Mouse (Mus musculus) kidney, embryonic 14.5 days (tissue): ENCODE results near the gene Gm49721. TPM values are rescaled to one million over a fixed set of nuclear protein-coding genes. Genes with fewer than 3 reads are reported as not detected.
"Not testable (repeated sequence)": the region's sequence is repeated elsewhere in the genome, so short reads cannot be mapped to it uniquely, and the experiment has no call there.

Source experiments
- ATAC-seq: fragments of 200-750 bp; cut with Nextera tagmentation; 2 replicates; pipeline ENCODE4 v1.8.0; 2017; ENCODE audit warnings: moderate number of reproducible peaks, mild to moderate bottlenecking, moderate TSS enrichment, moderate library complexity; ENCODE audit not compliant: low FRiP score, low TSS enrichment
- H3K27ac ChIP-seq: fragments of 300-500 bp; sonication (generic); 2 replicates; pipeline ENCODE4 v1.5.1; 2014; ENCODE audit warnings: low read depth, mild to moderate bottlenecking, low read length, moderate library complexity, mixed read lengths
- H3K27me3 ChIP-seq: fragments of 300-500 bp; sonication (generic); 2 replicates; pipeline ENCODE4 v1.6.1; 2014; ENCODE audit warnings: mild to moderate bottlenecking, low read length; ENCODE audit not compliant: control insufficient read depth, insufficient read depth
- H3K36me3 ChIP-seq: fragments of 300-500 bp; sonication (generic); 2 replicates; pipeline ENCODE4 v1.6.1; 2014; ENCODE audit warnings: low read length, mixed read lengths; ENCODE audit not compliant: control insufficient read depth, insufficient read depth
- H3K4me1 ChIP-seq: fragments of 300-500 bp; sonication (generic); 2 replicates; pipeline ENCODE4 v1.6.1; 2014; ENCODE audit warnings: low read length, mixed read lengths; ENCODE audit not compliant: control insufficient read depth, insufficient read depth
- H3K4me2 ChIP-seq: fragments of 300-500 bp; sonication (generic); replicated peaks from 2 replicates; pipeline ENCODE4 v1.6.1; 2014; ENCODE audit warnings: low read depth, mild to moderate bottlenecking, low read length
- H3K4me3 ChIP-seq: fragments of 300-500 bp; sonication (generic); 2 replicates; pipeline ENCODE4 v1.5.1; 2014; ENCODE audit warnings: mild to moderate bottlenecking, low read length
- H3K9ac ChIP-seq: fragments of 300-500 bp; sonication (generic); 2 replicates; pipeline ENCODE4 v1.6.1; 2014; ENCODE audit warnings: low read depth, mild to moderate bottlenecking, low read length, moderate library complexity
- H3K9me3 ChIP-seq: fragments of 300-500 bp; sonication (generic); 2 replicates; pipeline ENCODE4 v1.6.1; 2016; ENCODE audit warnings: low read length; ENCODE audit not compliant: control insufficient read depth
- WGBS: fragments of 180-500 bp; shearing (Covaris S2); extraction: QIAGEN DNeasy Blood & Tissue Kit; methylation state at CpG from one replicate; pipeline ENCODE4 v1.1.7; 2014; 5-methylcytosine and 5-hydroxymethylcytosine counted together
- polyA plus RNA-seq: library from polyadenylated mRNA; unstranded; fragments of >200 nt; fragmentation: Nextera tagmentation; extraction: Ambion mirVana; gene quantifications from 2 replicates; pipeline ENCODE4 v1.2.1, GENCODE M21; 2014

Gene Gm49721
- polyA plus RNA-seq, 1 experiment from 2014 or later = not detected

GRCm38 (mm10) chr17:7003392-7003791 lies 24.7 kb downstream of the Gm49721 start:
- not testable (repeated sequence) for H3K9ac ChIP-seq, H3K9me3 ChIP-seq, H3K4me1 ChIP-seq, ATAC-seq, H3K27me3 ChIP-seq, H3K4me2 ChIP-seq, H3K36me3 ChIP-seq, H3K4me3 ChIP-seq, H3K27ac ChIP-seq
- WGBS = no CpG with 5 or more reads among the region's 3 CpGs

GRCm38 (mm10) chr17:7005646-7006045 lies 26.9 kb downstream of the Gm49721 start:
- WGBS = 66% methylated on average over 3 of the region's 4 CpGs
- not testable (repeated sequence) for H3K4me2 ChIP-seq, ATAC-seq, H3K9me3 ChIP-seq, H3K27me3 ChIP-seq, H3K4me1 ChIP-seq, H3K27ac ChIP-seq, H3K36me3 ChIP-seq, H3K4me3 ChIP-seq, H3K9ac ChIP-seq

- not testable (repeated sequence) for H3K4me2 ChIP-seq, H3K36me3 ChIP-seq, H3K27ac ChIP-seq, H3K4me3 ChIP-seq, H3K9ac ChIP-seq, H3K9me3 ChIP-seq, ATAC-seq, H3K4me1 ChIP-seq, H3K27me3 ChIP-seq
These were observed 30.2 kb downstream of the Gm49721 start for GRCm38 (mm10) chr17:7008885-7009284.

GRCm38 (mm10) chr17:7009440-7009839 lies 30.7 kb downstream of the Gm49721 start:
- H3K4me1 ChIP-seq, H3K36me3 ChIP-seq, H3K9ac ChIP-seq, ATAC-seq, H3K4me3 ChIP-seq, H3K27ac ChIP-seq, H3K9me3 ChIP-seq, H3K4me2 ChIP-seq, H3K27me3 ChIP-seq: not testable (repeated sequence)
- WGBS = no CpG with 5 or more reads among the region's 7 CpGs

GRCm38 (mm10) chr17:7009901-7010300 lies 31.2 kb downstream of the Gm49721 start:
- H3K4me1 ChIP-seq, H3K27ac ChIP-seq, H3K9ac ChIP-seq, H3K27me3 ChIP-seq, H3K4me2 ChIP-seq, H3K4me3 ChIP-seq, H3K9me3 ChIP-seq, ATAC-seq, H3K36me3 ChIP-seq: not testable (repeated sequence)
- WGBS = 50% methylated on average over 4 of the region's 9 CpGs

- not testable (repeated sequence) for H3K36me3 ChIP-seq, H3K9ac ChIP-seq, ATAC-seq, H3K4me2 ChIP-seq, H3K27me3 ChIP-seq, H3K27ac ChIP-seq, H3K9me3 ChIP-seq, H3K4me3 ChIP-seq, H3K4me1 ChIP-seq
- WGBS = no CpG with 5 or more reads among the region's 1 CpGs
These were observed 35.5 kb downstream of the Gm49721 start for GRCm38 (mm10) chr17:7014190-7014589.

- H3K27me3 ChIP-seq, H3K36me3 ChIP-seq, H3K9ac ChIP-seq, H3K9me3 ChIP-seq, H3K4me3 ChIP-seq, H3K4me2 ChIP-seq, H3K27ac ChIP-seq, H3K4me1 ChIP-seq: not testable (repeated sequence)
- ATAC-seq = peak; percentile 37; the same call in 1 of the 2 replicates
- 17% methylated on average over 6 of the region's 14 CpGs for WGBS
These were observed 46.6 kb downstream of the Gm49721 start, which contains the start of gene Gm1604a for GRCm38 (mm10) chr17:7025257-7025656. Gene Gm1604a (plus strand): TSS chr17:7025568.

- not testable (repeated sequence) for H3K9ac ChIP-seq, H3K4me1 ChIP-seq, H3K27me3 ChIP-seq, H3K36me3 ChIP-seq, H3K27ac ChIP-seq, H3K4me3 ChIP-seq, H3K4me2 ChIP-seq, H3K9me3 ChIP-seq
- ATAC-seq = peak; percentile 63; the same call in 1 of the 2 replicates
- WGBS = 50% methylated on average over 3 of the region's 14 CpGs
These were observed 47.2 kb downstream of the Gm49721 start for GRCm38 (mm10) chr17:7025764-7026346.

- not testable (repeated sequence) for H3K9ac ChIP-seq, H3K4me3 ChIP-seq, H3K4me2 ChIP-seq, H3K4me1 ChIP-seq, H3K9me3 ChIP-seq, ATAC-seq, H3K27me3 ChIP-seq, H3K27ac ChIP-seq, H3K36me3 ChIP-seq
- 61% methylated on average over 5 of the region's 7 CpGs for WGBS
These were observed 51.5 kb downstream of the Gm49721 start for GRCm38 (mm10) chr17:7030204-7030603.
